Mouse (Mus musculus): ENCODE measurements around the gene Gm21887. TPM values are rescaled to one million over a fixed set of nuclear protein-coding genes. Genes with fewer than 3 reads are reported as not detected.
"Not testable (repeated sequence)": the region's sequence is repeated elsewhere in the genome, so short reads cannot be mapped to it uniquely, and the experiment has no call there.

Gm21887 gene
- polyA plus RNA-seq, 1 experiment from 2014 or later, result 163 TPM

DNA sequence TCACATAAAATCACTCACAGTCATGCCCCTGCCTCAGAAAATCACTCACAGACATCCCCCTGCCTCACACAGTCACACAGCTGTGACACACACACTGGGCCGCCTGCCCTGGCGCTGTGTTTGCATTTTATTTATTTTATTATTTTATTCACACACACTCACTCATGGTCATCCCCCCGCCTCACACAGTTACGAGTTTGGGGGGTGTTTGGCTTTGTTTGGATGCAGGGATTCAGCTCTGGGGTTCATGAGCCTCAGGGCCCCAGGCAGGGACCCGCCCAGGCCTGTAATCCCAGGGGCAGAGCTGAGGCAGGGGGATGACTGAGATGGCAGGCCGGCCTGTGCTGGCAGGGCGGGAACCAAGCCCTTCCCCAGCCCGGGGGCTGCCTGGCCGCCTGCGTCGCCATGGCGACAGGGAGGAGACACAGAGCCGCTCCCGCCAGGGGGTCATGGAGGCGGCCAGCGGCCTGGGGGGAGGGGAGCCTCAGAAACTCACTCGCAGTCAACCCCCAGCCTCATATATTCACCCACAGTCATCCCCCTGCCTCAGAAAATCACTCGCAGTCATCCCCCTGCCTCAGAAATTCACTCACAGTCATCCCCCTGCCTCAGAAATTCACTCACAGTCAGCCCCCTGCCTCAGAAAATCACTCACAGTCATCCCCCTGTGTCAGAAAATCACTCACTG, 6.8 kb upstream of the Gm21887 start:
- H3K27me3 ChIP-seq; H3K27ac ChIP-seq; H3K9ac ChIP-seq; ATAC-seq (ENCODE audit: insufficient number of reproducible peaks, low FRiP score, low TSS enrichment, low read depth); H3K4me3 ChIP-seq; H3K4me1 ChIP-seq; H3K4me2 ChIP-seq; H3K9me3 ChIP-seq; H3K36me3 ChIP-seq: not testable (repeated sequence)
- WGBS, result 50% methylated on average over 16 of the region's 18 CpGs

DNA sequence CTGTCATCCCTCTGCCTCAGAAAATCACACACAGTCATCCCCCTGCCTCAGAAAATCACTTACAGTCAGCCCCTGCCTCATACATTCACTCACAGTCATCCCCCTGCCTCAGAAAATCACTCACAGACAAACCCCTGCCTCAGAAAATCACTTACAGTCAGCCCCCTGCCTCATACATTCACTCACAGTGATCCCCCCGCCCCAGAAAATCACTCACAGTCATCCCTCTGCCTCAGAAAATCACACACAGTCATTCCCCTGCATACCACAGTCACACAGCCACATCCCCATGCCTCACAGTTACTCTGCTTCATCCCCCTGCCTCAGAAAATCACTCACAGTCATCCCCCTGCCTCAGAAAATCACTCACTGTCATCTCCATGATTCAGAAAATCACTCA, 5.9 kb upstream of the Gm21887 start:
- H3K4me1 ChIP-seq; H3K36me3 ChIP-seq; H3K27me3 ChIP-seq; ATAC-seq (ENCODE audit: insufficient number of reproducible peaks, low FRiP score, low TSS enrichment, low read depth); H3K27ac ChIP-seq; H3K4me2 ChIP-seq; H3K9ac ChIP-seq; H3K4me3 ChIP-seq; H3K9me3 ChIP-seq: not testable (repeated sequence)
- WGBS, result 34% methylated on average over 1 of the region's 1 CpGs

DNA sequence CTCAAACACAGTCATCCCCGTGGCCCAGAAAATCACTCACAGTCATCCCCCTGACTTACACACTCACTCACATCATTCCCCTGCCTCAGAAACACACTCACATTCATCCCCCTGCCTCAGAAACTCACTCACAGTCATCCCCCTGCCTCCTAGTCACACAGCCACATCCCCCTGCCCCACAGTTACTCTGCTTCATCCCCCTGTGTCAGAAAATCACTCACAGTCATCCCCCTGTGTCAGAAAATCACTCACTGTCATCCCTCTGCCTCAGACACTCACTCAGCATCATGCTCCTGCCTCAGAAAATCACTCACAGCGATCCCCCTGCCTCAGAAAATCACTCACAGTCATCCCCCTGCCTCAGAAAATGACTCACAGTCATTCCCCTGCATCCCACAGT, 5.2 kb upstream of the Gm21887 start:
- not testable (repeated sequence) for H3K4me3 ChIP-seq; H3K27me3 ChIP-seq; H3K27ac ChIP-seq; ATAC-seq (ENCODE audit: insufficient number of reproducible peaks, low FRiP score, low TSS enrichment, low read depth); H3K4me1 ChIP-seq; H3K4me2 ChIP-seq; H3K9ac ChIP-seq; H3K36me3 ChIP-seq; H3K9me3 ChIP-seq
- WGBS, result 46% methylated on average over 2 of the region's 2 CpGs

DNA sequence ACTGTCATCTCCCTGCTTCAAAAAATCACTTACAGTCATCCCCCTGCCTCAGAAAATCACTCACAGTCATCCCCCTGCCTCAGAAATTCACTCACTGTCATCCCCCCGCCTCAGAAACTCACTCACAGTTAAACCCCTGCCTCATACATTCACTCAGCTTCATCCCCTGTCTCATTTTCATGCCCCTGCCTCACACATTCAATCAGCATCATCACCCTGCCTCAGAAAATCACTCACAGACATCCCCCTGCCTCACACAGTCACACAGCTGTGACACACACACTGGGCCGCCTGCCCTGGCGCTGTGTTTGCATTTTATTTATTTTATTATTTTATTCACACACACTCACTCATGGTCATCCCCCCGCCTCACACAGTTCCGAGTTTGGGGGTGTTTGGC, 4.7 kb upstream of the Gm21887 start:
- H3K4me3 ChIP-seq; H3K36me3 ChIP-seq; H3K4me1 ChIP-seq; ATAC-seq (ENCODE audit: insufficient number of reproducible peaks, low FRiP score, low TSS enrichment, low read depth); H3K27me3 ChIP-seq; H3K4me2 ChIP-seq; H3K9ac ChIP-seq; H3K27ac ChIP-seq: not testable (repeated sequence)
- H3K9me3 ChIP-seq, result peaks cover 12% of the 10 kb centered on the region
- 47% methylated on average over 3 of the region's 5 CpGs for WGBS

DNA sequence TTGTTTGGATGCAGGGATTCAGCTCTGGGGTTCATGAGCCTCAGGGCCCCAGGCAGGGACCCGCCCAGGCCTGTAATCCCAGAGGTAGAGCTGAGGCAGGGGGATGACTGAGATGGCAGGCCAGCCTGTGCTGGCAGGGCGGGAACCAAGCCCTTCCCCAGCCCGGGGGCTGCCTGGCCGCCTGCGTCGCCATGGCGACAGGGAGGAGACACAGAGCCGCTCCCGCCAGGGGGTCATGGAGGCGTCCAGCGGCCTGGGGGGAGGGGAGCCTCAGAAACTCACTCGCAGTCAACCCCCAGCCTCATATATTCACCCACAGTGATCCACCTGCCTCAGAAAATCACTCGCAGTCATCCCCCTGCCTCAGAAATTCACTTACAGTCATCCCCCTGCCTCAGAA, 4.3 kb upstream of the Gm21887 start:
- not testable (repeated sequence) for H3K27ac ChIP-seq; H3K4me2 ChIP-seq; H3K9ac ChIP-seq; ATAC-seq (ENCODE audit: insufficient number of reproducible peaks, low FRiP score, low TSS enrichment, low read depth); H3K4me1 ChIP-seq; H3K4me3 ChIP-seq; H3K27me3 ChIP-seq; H3K36me3 ChIP-seq
- H3K9me3 ChIP-seq, result peaks cover 12% of the 10 kb centered on the region
- 19% methylated on average over 13 of the region's 13 CpGs for WGBS

DNA sequence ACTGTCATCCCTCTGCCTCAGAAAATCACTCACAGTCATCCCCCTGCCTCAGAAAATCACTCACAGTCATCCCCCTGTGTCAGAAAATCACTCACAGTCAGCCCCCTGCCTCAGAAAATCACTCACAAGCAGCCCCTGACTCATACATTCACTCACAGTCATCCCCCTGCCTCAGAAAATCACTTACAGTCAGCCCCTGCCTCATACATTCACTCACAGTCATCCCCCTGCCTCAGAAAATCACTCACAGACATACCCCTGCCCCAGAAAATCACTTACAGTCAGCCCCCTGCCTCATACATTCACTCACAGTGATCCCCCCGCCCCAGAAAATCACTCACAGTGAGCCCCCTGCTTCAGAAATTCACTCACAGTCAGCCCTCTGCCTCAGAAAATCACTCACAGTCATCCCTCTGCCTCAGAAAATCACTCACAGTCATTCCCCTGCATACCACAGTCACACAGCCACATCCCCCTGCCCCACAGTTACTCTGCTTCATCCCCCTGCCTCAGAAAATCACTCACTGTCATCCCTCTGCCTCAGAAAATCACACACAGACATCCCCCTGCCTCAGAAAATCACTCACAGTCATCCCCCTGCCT, 3.7 kb upstream of the Gm21887 start:
- 69% methylated on average over 1 of the region's 1 CpGs for WGBS
- Histone ChIP-seq H3K36me3 (peaks cover 11% of the 10 kb centered on the region), H3K9me3 (peaks cover 16% of the 10 kb centered on the region)
- H3K4me1 ChIP-seq; H3K4me2 ChIP-seq; H3K4me3 ChIP-seq; H3K27me3 ChIP-seq; ATAC-seq (ENCODE audit: insufficient number of reproducible peaks, low FRiP score, low TSS enrichment, low read depth); H3K9ac ChIP-seq; H3K27ac ChIP-seq: not testable (repeated sequence)

DNA sequence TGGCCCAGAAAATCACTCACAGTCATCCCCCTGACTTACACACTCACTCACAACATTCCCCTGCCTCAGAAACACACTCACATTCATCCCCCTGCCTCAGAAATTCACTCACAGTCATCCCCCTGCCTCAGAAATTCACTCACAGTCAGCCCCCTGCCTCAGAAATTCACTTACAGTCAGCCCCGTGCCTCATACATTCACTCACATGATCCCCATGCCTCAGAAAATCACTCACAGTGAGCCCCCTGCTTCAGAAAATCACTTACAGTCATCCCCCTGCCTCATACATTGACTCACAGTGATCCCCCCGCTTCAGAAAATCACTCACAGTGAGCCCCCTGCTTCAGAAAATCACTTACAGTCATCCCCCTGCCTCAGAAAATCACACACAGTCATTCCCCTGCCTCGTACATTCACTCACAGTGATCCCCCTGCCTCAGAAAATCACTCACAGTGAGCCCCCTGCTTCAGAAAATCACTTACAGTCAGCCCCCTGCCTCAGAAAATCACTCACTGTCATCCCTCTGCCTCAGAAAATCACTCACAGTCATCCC, 2.7 kb upstream of the Gm21887 start:
- not testable (repeated sequence) for H3K9ac ChIP-seq; H3K4me1 ChIP-seq; H3K4me2 ChIP-seq; H3K4me3 ChIP-seq; H3K27me3 ChIP-seq; ATAC-seq (ENCODE audit: insufficient number of reproducible peaks, low FRiP score, low TSS enrichment, low read depth); H3K27ac ChIP-seq
- Histone ChIP-seq H3K36me3 (peaks cover 16% of the 10 kb centered on the region), H3K9me3 (peaks cover 18% of the 10 kb centered on the region)
- WGBS, result 49% methylated on average over 3 of the region's 3 CpGs

DNA sequence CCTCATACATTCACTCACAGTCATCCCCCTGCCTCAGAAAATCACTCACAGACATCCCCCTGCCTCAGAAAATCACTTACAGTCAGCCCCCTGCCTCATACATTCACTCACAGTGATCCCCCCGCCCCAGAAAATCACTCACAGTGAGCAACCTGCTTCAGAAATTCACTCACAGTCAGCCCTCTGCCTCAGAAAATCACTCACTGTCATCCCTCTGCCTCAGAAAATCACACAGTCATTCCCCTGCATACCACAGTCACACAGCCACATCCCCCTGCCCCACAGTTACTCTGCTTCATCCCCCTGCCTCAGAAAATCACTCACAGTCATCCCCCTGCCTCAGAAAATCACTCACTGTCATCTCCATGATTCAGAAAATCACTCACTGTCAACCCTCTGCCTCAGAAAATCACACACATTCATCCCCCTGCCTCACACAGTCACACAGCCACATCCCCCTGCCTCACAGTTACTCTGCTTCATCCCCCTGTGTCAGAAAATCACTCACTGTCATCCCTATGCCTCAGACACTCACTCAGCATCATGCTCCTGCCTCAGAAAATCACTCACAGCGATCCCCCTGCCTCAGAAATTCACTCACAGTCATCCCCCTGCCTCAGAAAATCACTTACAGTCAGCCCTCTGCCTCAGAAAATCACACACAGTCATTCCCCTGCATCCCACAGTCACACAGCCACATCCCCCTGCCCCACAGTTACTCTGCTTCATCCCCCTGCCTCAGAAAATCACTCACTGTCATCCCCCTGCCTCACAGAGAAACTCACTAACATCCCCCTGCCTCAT, 1.9 kb upstream of the Gm21887 start:
- not testable (repeated sequence) for H3K27me3 ChIP-seq; H3K9ac ChIP-seq; H3K4me2 ChIP-seq; H3K4me1 ChIP-seq; ATAC-seq (ENCODE audit: insufficient number of reproducible peaks, low FRiP score, low TSS enrichment, low read depth); H3K4me3 ChIP-seq; H3K27ac ChIP-seq
- Histone ChIP-seq H3K9me3 (peaks cover 18% of the 10 kb centered on the region), H3K36me3 (peaks cover 16% of the 10 kb centered on the region)
- 53% methylated on average over 2 of the region's 2 CpGs for WGBS

DNA sequence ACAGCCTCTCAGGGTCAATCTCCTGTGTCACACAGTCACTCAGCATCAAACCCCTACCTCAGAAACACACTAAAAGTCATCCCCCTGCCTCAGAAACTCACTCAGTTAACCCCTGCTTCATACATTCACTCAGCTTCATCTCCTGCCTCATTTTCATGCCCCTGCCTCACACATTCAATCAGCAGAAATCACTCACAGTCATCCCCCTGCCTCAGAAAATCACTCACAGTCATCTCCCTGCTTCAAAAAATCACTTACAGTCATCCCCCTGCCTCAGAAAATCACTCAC, 1.3 kb upstream of the Gm21887 start:
- Histone ChIP-seq H3K36me3 (peaks cover 16% of the 10 kb centered on the region), H3K9me3 (peaks cover 18% of the 10 kb centered on the region)
- H3K9ac ChIP-seq; H3K27ac ChIP-seq; ATAC-seq (ENCODE audit: insufficient number of reproducible peaks, low FRiP score, low TSS enrichment, low read depth); H3K4me3 ChIP-seq; H3K4me1 ChIP-seq; H3K4me2 ChIP-seq; H3K27me3 ChIP-seq: not testable (repeated sequence)

DNA sequence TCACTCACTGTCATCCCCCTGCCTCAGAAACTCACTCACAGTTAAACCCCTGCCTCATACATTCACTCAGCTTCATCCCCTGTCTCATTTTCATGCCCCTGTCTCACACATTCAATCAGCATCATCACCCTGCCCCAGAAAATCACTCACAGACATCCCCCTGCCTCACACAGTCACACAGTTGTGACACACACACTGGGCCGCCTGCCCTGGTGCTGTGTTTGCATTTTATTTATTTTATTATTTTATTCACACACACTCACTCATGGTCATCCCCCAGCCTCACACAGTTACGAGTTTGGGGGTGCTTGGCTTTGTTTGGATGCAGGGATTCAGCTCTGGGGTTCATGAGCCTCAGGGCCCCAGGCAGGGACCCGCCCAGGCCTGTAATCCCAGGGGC, 875 bp upstream of the Gm21887 start:
- 31% methylated on average over 3 of the region's 3 CpGs for WGBS
- Histone ChIP-seq H3K36me3 (peaks cover 16% of the 10 kb centered on the region), H3K9me3 (peaks cover 18% of the 10 kb centered on the region)
- not testable (repeated sequence) for H3K4me2 ChIP-seq; H3K4me1 ChIP-seq; ATAC-seq (ENCODE audit: insufficient number of reproducible peaks, low FRiP score, low TSS enrichment, low read depth); H3K27ac ChIP-seq; H3K27me3 ChIP-seq; H3K9ac ChIP-seq; H3K4me3 ChIP-seq

DNA sequence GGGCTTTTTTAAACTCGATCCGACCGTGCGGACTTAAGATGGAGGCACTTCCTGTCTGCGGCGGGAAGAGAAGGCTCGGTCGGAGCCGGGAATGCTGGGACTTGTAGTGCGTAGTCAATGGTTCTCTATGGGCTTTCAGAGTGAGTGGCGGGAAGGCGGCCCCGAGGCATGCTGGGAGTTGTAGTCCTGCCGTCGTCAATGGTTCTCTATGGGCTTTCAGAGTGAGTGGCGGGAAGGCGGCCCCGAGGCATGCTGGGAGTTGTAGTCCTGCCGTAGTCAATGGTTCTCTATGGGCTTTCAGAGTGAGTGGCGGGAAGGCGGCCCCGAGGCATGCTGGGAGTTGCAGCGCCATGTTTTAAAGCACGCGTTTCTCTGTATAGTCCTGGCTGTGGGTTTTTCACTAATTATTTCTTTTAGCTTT, 352 bp downstream of the Gm21887 start:
- peaks cover 18% of the 10 kb centered on the region for H3K9me3 ChIP-seq

More for the DNA sequence above, 352 bp downstream of the Gm21887 start:
- not testable (repeated sequence) for H3K27me3 ChIP-seq, H3K4me1 ChIP-seq, H3K4me2 ChIP-seq
- Histone ChIP-seq H3K27ac (peak overlapping the region; percentile 67), H3K36me3 (peaks cover 19% of the 10 kb centered on the region), H3K4me3 (peak overlapping the region; percentile 50), H3K9ac (peak overlapping the region; percentile 62)
- ATAC-seq (ENCODE audit: insufficient number of reproducible peaks, low FRiP score, low TSS enrichment, low read depth), result peak; percentile 97
- WGBS, result 55% methylated on average over 25 of the region's 25 CpGs
